Mouse (Mus musculus) small intestine, adult 2 months (tissue): ENCODE results near the gene Lrp1.

Source experiments
- CTCF ChIP-seq: fragments of 200-500 bp; IDR thresholded peaks from 2 replicates; pipeline ENCODE4 v1.5.1; 2012; ENCODE audit warnings: low read depth, mild to moderate bottlenecking, control low read depth, inconsistent platforms, low read length, moderate library complexity, mixed read lengths; ENCODE audit not compliant: insufficient replicate concordance, insufficient read length; ENCODE audit errors: extremely low read depth
- POLR2A ChIP-seq: fragments of 200-500 bp; IDR thresholded peaks from 2 replicates; pipeline ENCODE4 v1.6.1; 2012; ENCODE audit warnings: low read depth, mild to moderate bottlenecking, control low read depth, inconsistent platforms, low read length, moderate library complexity

DNA sequence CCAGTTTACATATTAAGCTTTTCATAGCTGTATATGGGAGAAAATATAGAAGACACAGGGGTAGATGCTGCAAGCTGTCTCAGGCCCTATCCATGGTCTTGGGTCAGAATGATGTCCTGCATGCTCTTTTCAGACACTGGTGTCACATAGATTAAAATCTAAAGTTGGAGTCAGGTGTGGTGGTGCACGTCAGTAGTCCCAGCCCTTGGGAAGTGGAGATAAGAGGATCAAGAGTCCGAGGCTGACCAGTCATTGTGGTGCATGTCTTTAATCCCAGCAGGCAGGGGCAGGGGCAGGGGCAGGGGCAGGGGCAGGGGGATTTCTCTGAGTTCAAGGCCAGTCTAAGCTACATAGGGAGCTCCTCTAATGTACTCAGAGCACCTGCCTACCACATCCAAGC lies 24.8 kb upstream of the Lrp1 start:
- TF ChIP-seq CTCF, result no peak
- no peak for TF ChIP-seq POLR2A
